Mouse (Mus musculus) intestine, embryonic 14.5 days (tissue): Measurements from ENCODE around the gene Ahnak2. TPM values are rescaled to one million over a fixed set of nuclear protein-coding genes. Genes with fewer than 3 reads are reported as not detected.

ENCODE experiments used
- microRNA-seq: library from miRNA; unstranded; fragments of <30 nt; microRNA quantifications from one replicate; pipeline ENCODE4, GENCODE M21; 2016
- polyA plus RNA-seq: library from polyadenylated mRNA; unstranded; fragments of >200 nt; fragmentation: Nextera tagmentation; extraction: Ambion mirVana; gene quantifications from 2 replicates; pipeline ENCODE4 v1.2.1, GENCODE M21; 2014

The Ahnak2 gene
- polyA plus RNA-seq, 1 experiment from 2014 or later, result 2.9 TPM

Small RNA genes lying within 50 kb of the gene (microRNA-seq; reads per million reads assigned to microRNA genes)
- gene Mir6940, result 0.68 reads per million

Other genes with a start within 250 kb of the Ahnak2 start
- gene Inf2, start 213.9 kb downstream of the Ahnak2 start, polyA plus RNA-seq, result 4.3 and 4.6 TPM in 2 replicates
- 1.8 and 2.0 TPM in 2 replicates for gene Adssl1, start 182.6 kb downstream of the Ahnak2 start, polyA plus RNA-seq
- 315 and 324 TPM in 2 replicates for gene Siva1, start 158.0 kb downstream of the Ahnak2 start, polyA plus RNA-seq
- gene Akt1, start 127.8 kb downstream of the Ahnak2 start, polyA plus RNA-seq, result 56.2 and 58.8 TPM in 2 replicates
- gene Zbtb42, start 123.8 kb downstream of the Ahnak2 start, polyA plus RNA-seq, result 9.4 and 9.8 TPM in 2 replicates
- gene Cep170b, start 82.2 kb downstream of the Ahnak2 start, polyA plus RNA-seq, result 15.9 and 18.3 TPM in 2 replicates
- gene Pld4, start 42.0 kb downstream of the Ahnak2 start, polyA plus RNA-seq, result 12.6 and 13.0 TPM in 2 replicates
- gene Clba1, start 6.3 kb upstream of the Ahnak2 start, polyA plus RNA-seq, result 4.3 and 7.0 TPM in 2 replicates
- 116 and 126 TPM in 2 replicates for gene Cdca4, start 26.8 kb upstream of the Ahnak2 start, polyA plus RNA-seq
- 0.42 and 0.50 TPM in 2 replicates for gene Gpr132, start 65.6 kb upstream of the Ahnak2 start, polyA plus RNA-seq
- gene Jag2, start 127.1 kb upstream of the Ahnak2 start, polyA plus RNA-seq, result 4.1 and 4.4 TPM in 2 replicates
- 102 and 105 TPM in 2 replicates for gene Nudt14, start 139.5 kb upstream of the Ahnak2 start, polyA plus RNA-seq
- gene Btbd6, start 173.8 kb upstream of the Ahnak2 start, polyA plus RNA-seq, result 21.7 and 23.2 TPM in 2 replicates
- 53.8 and 55.8 TPM in 2 replicates for gene Brf1, start 198.0 kb upstream of the Ahnak2 start, polyA plus RNA-seq
- 12.5 and 14.3 TPM in 2 replicates for gene Pacs2, start 211.9 kb upstream of the Ahnak2 start, polyA plus RNA-seq